Mouse (Mus musculus): Measurements from ENCODE around the gene Ptprd.

DNA sequence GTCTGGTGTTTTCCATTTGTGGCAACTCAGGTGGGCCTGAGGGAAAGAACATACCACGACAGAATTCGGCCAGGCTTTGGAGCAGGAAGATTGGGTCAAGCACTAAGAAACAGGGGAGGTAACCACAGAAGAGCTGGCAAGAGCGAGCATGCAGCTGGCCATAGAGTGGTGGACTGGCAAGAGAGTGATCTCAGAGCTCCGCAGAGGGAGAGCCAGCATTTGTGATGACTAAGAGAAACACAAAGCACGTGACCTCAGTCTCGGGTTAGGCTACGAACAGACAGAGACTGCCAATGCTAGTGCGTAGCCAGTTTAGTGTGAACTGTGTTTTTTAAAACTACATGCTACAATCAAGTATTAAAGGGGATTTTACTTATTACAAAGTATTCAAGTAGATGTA lies 1042.9 kb downstream of the Ptprd start:
- TF ChIP-seq CTCF (IDR thresholded peaks at IDR 0.05; ENCODE audit: borderline replicate concordance, insufficient read depth, low read depth, low read length) (no peak), POLR2A (IDR thresholded peaks at IDR 0.05; ENCODE audit: borderline replicate concordance, insufficient read depth, low read length) (no peak)
